In the genomic region with DNA sequence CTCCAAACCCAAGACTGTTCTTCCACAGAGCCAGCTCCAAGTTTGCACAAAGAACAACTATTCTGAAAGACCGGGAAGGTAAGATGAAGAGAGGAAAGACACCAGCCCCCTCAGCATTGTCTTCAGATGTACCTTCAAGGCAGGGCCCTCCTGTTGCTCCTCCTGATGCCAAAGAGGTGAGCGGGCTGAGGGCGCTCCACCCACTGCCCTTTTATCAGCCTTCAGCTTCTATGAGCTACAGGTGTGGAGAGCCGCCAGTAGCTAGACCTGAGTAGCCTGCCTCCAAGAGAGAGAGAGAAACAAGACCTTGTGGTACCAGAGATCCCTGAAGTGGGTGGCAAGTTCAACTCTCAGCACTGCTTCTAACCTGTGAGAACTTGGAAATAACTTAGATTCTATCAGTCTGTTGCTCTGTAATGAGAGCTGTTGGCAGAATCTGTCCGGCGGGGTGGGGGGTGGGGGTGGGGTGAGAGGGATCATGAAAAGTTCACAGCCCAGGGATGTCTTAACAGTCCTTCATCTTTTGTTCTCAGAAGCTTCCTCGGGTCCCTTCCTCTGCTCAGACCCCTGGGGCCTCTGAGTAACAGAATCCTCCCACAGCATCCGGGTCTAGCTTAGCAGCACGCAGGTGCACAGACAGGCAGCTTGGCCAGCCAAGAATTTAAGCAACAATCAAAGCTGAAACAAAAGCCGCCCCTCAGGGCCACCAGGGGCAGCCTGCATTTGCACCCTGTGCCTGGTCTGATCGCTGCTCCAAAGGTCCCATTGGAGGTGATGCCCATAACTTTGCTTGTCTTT, we compare ENCODE assay signal across 14 mouse cellular contexts. TPM values are rescaled to one million over a fixed set of nuclear protein-coding genes. Genes with fewer than 3 reads are reported as not detected.
DNase-seq lines count a peak whose midpoint lies in the region; ATAC-seq and TF ChIP-seq lines count a peak whose summit lies in the region.
"Had no signal": no experiment of that assay in that cellular context is flagged by ENCODE, and none has a peak within 500 bp of the region (broad histone marks: within the 10 kb centered on the region; RNA-seq: fewer than 3 reads in every experiment).

Gene Izumo1r, minus strand, starts transcription at position 369 of the 798 bp plus-strand sequence.

- WGBS in lung, embryonic 14.5 days, result 39% methylated on average over 11 of the region's 11 CpGs
- 45% methylated on average over 11 of the region's 11 CpGs for WGBS in lung, postnatal 0 days
- WGBS in embryonic facial prominence, embryonic 12.5 days, result 28% methylated on average over 11 of the region's 11 CpGs
- 49% methylated on average over 11 of the region's 11 CpGs for WGBS in intestine, postnatal 0 days

- no peak within 1 kb of the TSS for H3K4me3 ChIP-seq in lung, embryonic 14.5 days (ENCODE audit: low read depth, low read length)
- H3K4me3 ChIP-seq in lung, postnatal 0 days (ENCODE audit: low read depth, low read length), result no peak within 1 kb of the TSS
- H3K4me3 ChIP-seq in embryonic facial prominence, embryonic 12.5 days, result no peak within 1 kb of the TSS
- H3K4me3 ChIP-seq in intestine, postnatal 0 days (ENCODE audit: low read depth, low read length), result no peak within 1 kb of the TSS
- H3K4me3 ChIP-seq: intestine, embryonic 15.5 days had no signal

- TF ChIP-seq EP300 in lung, postnatal 0 days (IDR thresholded peaks at IDR 0.05), result no peak

- H3K4me1 ChIP-seq in lung, embryonic 14.5 days (ENCODE audit: insufficient read depth), result peaks cover 22% of the 10 kb centered on the region; the same call in 1 of the 2 replicates
- H3K4me1 ChIP-seq in lung, postnatal 0 days (ENCODE audit: insufficient read depth, low read depth, low read length), result no peaks in the 10 kb centered on the region; the same call in 1 of the 2 replicates
- peaks cover 21% of the 10 kb centered on the region for H3K4me1 ChIP-seq in embryonic facial prominence, embryonic 12.5 days
- no peaks in the 10 kb centered on the region for H3K4me1 ChIP-seq in intestine, postnatal 0 days (replicated peaks; ENCODE audit: control insufficient read depth, insufficient read depth, low read length)

- intact Hi-C loops in heart, postnatal 10 days (cut with DNase I), result no loop called here

- H3K9ac ChIP-seq in lung, embryonic 14.5 days, result no peak within 1 kb of the TSS
- no peak within 1 kb of the TSS for H3K9ac ChIP-seq in lung, postnatal 0 days (replicated peaks; ENCODE audit: low read depth)
- no peak within 1 kb of the TSS for H3K9ac ChIP-seq in embryonic facial prominence, embryonic 12.5 days
- H3K9ac ChIP-seq in intestine, postnatal 0 days (ENCODE audit: low read depth, low read length), result no peak within 1 kb of the TSS
- H3K9ac ChIP-seq: intestine, embryonic 15.5 days had no signal

- H3K27ac ChIP-seq in lung, embryonic 14.5 days (ENCODE audit: low read depth), result no peak within 1 kb of the TSS
- no peak within 1 kb of the TSS for H3K27ac ChIP-seq in lung, postnatal 0 days (ENCODE audit: low read length)
- H3K27ac ChIP-seq in embryonic facial prominence, embryonic 12.5 days, result no peak within 1 kb of the TSS
- H3K27ac ChIP-seq in intestine, postnatal 0 days (ENCODE audit: low read depth, low read length), result no peak within 1 kb of the TSS
- H3K27ac ChIP-seq: intestine, embryonic 15.5 days had no signal

- H3K4me2 ChIP-seq in lung, embryonic 14.5 days, result no peak within 1 kb of the TSS
- H3K4me2 ChIP-seq in lung, postnatal 0 days (replicated peaks; ENCODE audit: low read depth, low read length), result no peak within 1 kb of the TSS
- no peak within 1 kb of the TSS for H3K4me2 ChIP-seq in embryonic facial prominence, embryonic 12.5 days (replicated peaks)
- H3K4me2 ChIP-seq in intestine, postnatal 0 days (replicated peaks; ENCODE audit: low read depth), result no peak within 1 kb of the TSS
- H3K4me2 ChIP-seq: intestine, embryonic 15.5 days had no signal

- peak; percentile 83 for DNase-seq in heart, adult 11 months
- DNase-seq in heart, postnatal 10 days, result no peak
- DNase-seq in lung, embryonic 14.5 days, result no peak
- no peak for DNase-seq in lung, postnatal 0 days (ENCODE audit: low spot score)
- peak; percentile 82 for DNase-seq in thymus, postnatal 0 days (ENCODE audit: low spot score)
- no peak for DNase-seq in adrenal gland, adult 18-20 months (ENCODE audit: low spot score in 2 of 2)
- DNase-seq: adrenal gland, adult 2 months; cerebellum, adult 9-10 months; liver had no signal

- 0 out of 2 replicates have a peak, but pooled peaks have one; percentile 4 for ATAC-seq in lung, embryonic 14.5 days (ENCODE audit: insufficient read depth)
- ATAC-seq in lung, postnatal 0 days, result no peak
- peak; percentile 58; the same call in 1 of the 2 replicates for ATAC-seq in embryonic facial prominence, embryonic 12.5 days (ENCODE audit: insufficient number of reproducible peaks, insufficient read depth, low FRiP score, low TSS enrichment)
- no peak for ATAC-seq in intestine, postnatal 0 days
- ATAC-seq: intestine, embryonic 15.5 days; midbrain, embryonic 16.5 days had no signal

- no peaks in the 10 kb centered on the region for H3K9me3 ChIP-seq in lung, embryonic 14.5 days (ENCODE audit: low read depth, low read length)
- H3K9me3 ChIP-seq in lung, postnatal 0 days (ENCODE audit: low read length), result no peaks in the 10 kb centered on the region
- H3K9me3 ChIP-seq in embryonic facial prominence, embryonic 12.5 days, result no peaks in the 10 kb centered on the region
- H3K9me3 ChIP-seq in intestine, postnatal 0 days (ENCODE audit: control insufficient read depth), result no peaks in the 10 kb centered on the region
- H3K9me3 ChIP-seq: intestine, embryonic 15.5 days had no signal

- H3K36me3 ChIP-seq in lung, embryonic 14.5 days (ENCODE audit: insufficient read depth), result no peaks in the 10 kb centered on the region
- no peaks in the 10 kb centered on the region for H3K36me3 ChIP-seq in lung, postnatal 0 days (ENCODE audit: insufficient read depth, low read length)
- no peaks in the 10 kb centered on the region for H3K36me3 ChIP-seq in embryonic facial prominence, embryonic 12.5 days
- H3K36me3 ChIP-seq in intestine, postnatal 0 days (ENCODE audit: control insufficient read depth, insufficient read depth), result no peaks in the 10 kb centered on the region
- H3K36me3 ChIP-seq: intestine, embryonic 15.5 days had no signal

- 0 out of 2 replicates have a peak, but pooled peaks have one; percentile 2 for TF ChIP-seq CTCF in lung, embryonic 14.5 days (IDR thresholded peaks at IDR 0.05; ENCODE audit: low read depth)
- no peak for TF ChIP-seq CTCF in lung, postnatal 0 days (IDR thresholded peaks at IDR 0.05)
- no peak for TF ChIP-seq CTCF in intestine, postnatal 0 days (IDR thresholded peaks at IDR 0.05; ENCODE audit: low read depth)

- H3K27me3 ChIP-seq in lung, embryonic 14.5 days (ENCODE audit: insufficient read depth, low read length), result no peaks in the 10 kb centered on the region
- H3K27me3 ChIP-seq in lung, postnatal 0 days (replicated peaks; ENCODE audit: insufficient read depth, low read length), result no peaks in the 10 kb centered on the region
- H3K27me3 ChIP-seq in embryonic facial prominence, embryonic 12.5 days, result no peaks in the 10 kb centered on the region
- H3K27me3 ChIP-seq in intestine, postnatal 0 days (replicated peaks; ENCODE audit: control insufficient read depth, insufficient read depth, low read length), result no peaks in the 10 kb centered on the region
- H3K27me3 ChIP-seq: CH12.LX; intestine, embryonic 15.5 days had no signal

RNA-seq across cellular contexts. Expression of gene Izumo1r, which starts in this region (rescaled TPM):
- not detected for total RNA-seq in heart, postnatal 10 days (2021)
- 0.34 and 0.47 TPM in 2 replicates for polyA plus RNA-seq in lung, embryonic 14.5 days (2014; fragmentation: Nextera tagmentation; extraction: Ambion mirVana)
- polyA plus RNA-seq in lung, postnatal 0 days (2015; fragmentation: Nextera tagmentation; extraction: Ambion mirVana), result 0.23 TPM in 1 of 2 replicates, not detected in the other
- 0.29 and 0.43 TPM in 2 replicates for polyA plus RNA-seq in embryonic facial prominence, embryonic 12.5 days (2016; fragmentation: Nextera tagmentation; extraction: Ambion mirVana)
- 14.7 and 21.0 TPM in 2 replicates for polyA plus RNA-seq in thymus, postnatal 0 days (2015; fragmentation: Nextera tagmentation; extraction: Ambion mirVana)
- polyA plus RNA-seq in intestine, postnatal 0 days (2015; fragmentation: Nextera tagmentation; extraction: Ambion mirVana), result not detected in 2 replicates
- total RNA-seq in adrenal gland, adult 18-20 months (2021), result not detected
- total RNA-seq: adrenal gland, adult 2 months; CH12.LX had no signal
- polyA plus RNA-seq: intestine, embryonic 15.5 days; midbrain, embryonic 16.5 days had no signal

Comparison
In these comparisons a context has a peak if more than half of its experiments do, and no peak if none do; other contexts are left out.
1. RNA of gene Izumo1r (polyA plus RNA-seq): 14.7 to 21.0 TPM in thymus, postnatal 0 days; 0.34 to 0.47 TPM in lung, embryonic 14.5 days, 0.29 to 0.43 TPM in embryonic facial prominence, embryonic 12.5 days, 0.23 TPM in lung, postnatal 0 days and not detected in intestine, postnatal 0 days; every median in the first group is over 10 times any median in the second.
2. DNase-seq: peak in heart, adult 11 months (single experiment) and thymus, postnatal 0 days (single experiment); none in heart, postnatal 10 days (0 of 2), lung, embryonic 14.5 days (single experiment), lung, postnatal 0 days (single experiment) and adrenal gland, adult 18-20 months (0 of 2).
3. Peak in ATAC-seq in lung, embryonic 14.5 days; RNA of the gene not detected or under 1 TPM.
4. Peak in ATAC-seq in embryonic facial prominence, embryonic 12.5 days; RNA of the gene not detected or under 1 TPM.